Mouse (Mus musculus) adrenal gland, adult 8-10 months (tissue): ENCODE data around the gene Dtymk. TPM values are rescaled to one million over a fixed set of nuclear protein-coding genes. Genes with fewer than 3 reads are reported as not detected.
"Not testable (repeated sequence)": the region's sequence is repeated elsewhere in the genome, so short reads cannot be mapped to it uniquely, and the experiment has no call there.

Source experiments
- DNase-seq: peaks from one replicate; pipeline ENCODE4 v3.0.0; 2022
- total RNA-seq, 4 experiments: library from RNA; stranded (reverse); gene quantifications; 2 replicates each; pipeline ENCODE4 v1.2.4; 2022

The Dtymk gene
- total RNA-seq, 4 experiments from 2014 or later: 60.0 to 89.7 (median 75.5) TPM

GRCm38 (mm10) chr1:93804818-93805217, 3.1 kb upstream of the Dtymk start:
- no peak for DNase-seq

GRCm38 (mm10) chr1:93803556-93804507, 2.1 kb upstream of the Dtymk start, which contains the start of gene Ing5:
Ing5 (plus strand) TSS chr1:93803965.
- DNase-seq: peak; percentile 98

GRCm38 (mm10) chr1:93802771-93803170, 1.0 kb upstream of the Dtymk start:
- no peak for DNase-seq

GRCm38 (mm10) chr1:93800670-93801503, 847 bp downstream of the Dtymk start:
- no peak for DNase-seq

- no peak for DNase-seq
Observed at GRCm38 (mm10) chr1:93795886-93796285, 5.8 kb downstream of the Dtymk start.

GRCm38 (mm10) chr1:93794526-93794925, 7.2 kb downstream of the Dtymk start:
- DNase-seq: no peak

GRCm38 (mm10) chr1:93786912-93787311, 14.8 kb downstream of the Dtymk start:
- DNase-seq: no peak

GRCm38 (mm10) chr1:93776686-93777085, 25.0 kb downstream of the Dtymk start:
- DNase-seq: no peak

GRCm38 (mm10) chr1:93769901-93770300, 31.8 kb downstream of the Dtymk start:
- DNase-seq: no peak

GRCm38 (mm10) chr1:93767600-93767999, 34.1 kb downstream of the Dtymk start:
- no peak for DNase-seq

- DNase-seq: no peak
Observed at GRCm38 (mm10) chr1:93764871-93765591, 36.7 kb downstream of the Dtymk start.

- DNase-seq: not testable (repeated sequence)
Observed at GRCm38 (mm10) chr1:93763531-93763930, 38.2 kb downstream of the Dtymk start.

GRCm38 (mm10) chr1:93760076-93760475, 41.7 kb downstream of the Dtymk start:
- no peak for DNase-seq

- no peak for DNase-seq
Observed at GRCm38 (mm10) chr1:93756154-93756553, 45.6 kb downstream of the Dtymk start.

- no peak for DNase-seq
Observed at GRCm38 (mm10) chr1:93755618-93756017, 46.1 kb downstream of the Dtymk start.

GRCm38 (mm10) chr1:93755291-93755610, 46.5 kb downstream of the Dtymk start:
- no peak for DNase-seq

- peak; percentile 91 for DNase-seq
Observed at GRCm38 (mm10) chr1:93754573-93755290, 47.0 kb downstream of the Dtymk start, which contains the start of gene Thap4. Thap4 (minus strand) TSS chr1:93754864.

GRCm38 (mm10) chr1:93753911-93754572, 47.7 kb downstream of the Dtymk start:
- peak; percentile 55 for DNase-seq

- DNase-seq: no peak
Observed at GRCm38 (mm10) chr1:93751290-93751689, 50.4 kb downstream of the Dtymk start, which contains the start of gene Atg4b. Atg4b (plus strand) TSS chr1:93751500.

- no peak for DNase-seq
Observed at GRCm38 (mm10) chr1:93748539-93748938, 53.2 kb downstream of the Dtymk start.

- DNase-seq: no peak
Observed at GRCm38 (mm10) chr1:93746179-93746578, 55.6 kb downstream of the Dtymk start.
